7 mouse cellular contexts compared by ENCODE assay signal in the genomic region with DNA sequence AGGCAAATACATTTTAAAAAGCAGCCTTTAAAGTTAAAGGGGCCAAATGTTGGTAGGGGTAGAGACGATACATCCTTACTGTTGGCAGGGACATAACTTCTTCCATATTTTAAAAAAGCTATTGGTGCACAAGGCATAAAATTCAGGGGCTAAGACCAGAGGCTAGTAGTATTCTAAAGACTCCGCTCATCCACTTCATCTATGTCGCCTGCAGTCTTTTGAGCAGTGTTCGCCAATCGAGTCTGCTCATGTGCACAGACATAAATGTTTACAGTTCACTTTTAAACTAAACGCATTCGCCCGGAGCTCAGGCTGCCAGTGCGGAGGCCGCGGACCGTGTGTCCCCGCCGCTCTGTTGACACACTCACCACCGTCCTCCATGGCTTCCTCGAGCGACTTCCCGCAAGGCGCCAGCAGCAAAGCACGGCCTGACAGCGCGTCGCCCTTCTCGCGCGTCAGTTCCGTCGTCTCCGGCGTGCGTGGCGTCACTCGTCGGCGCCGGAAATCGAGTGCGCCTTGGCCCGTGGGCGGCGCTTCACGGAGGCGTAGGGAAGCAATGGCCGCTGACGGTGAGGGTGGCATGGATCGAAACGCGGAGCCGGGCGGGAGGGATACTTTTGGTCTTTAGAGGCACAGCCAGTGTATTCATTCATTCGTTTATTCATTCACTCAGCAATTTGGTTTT. TPM values are rescaled to one million over a fixed set of nuclear protein-coding genes. Genes with fewer than 3 reads are reported as not detected.
DNase-seq lines count a peak whose midpoint lies in the region; ATAC-seq lines count a peak whose summit lies in the region.

Gene Eif2b1 (minus strand): TSS at position 499 of the 685 bp plus-strand sequence.
Gene Gtf2h3 (plus strand): TSS at position 508 of the 685 bp plus-strand sequence.

- peak; percentile 88 for ATAC-seq in embryonic facial prominence, embryonic 12.5 days (ENCODE audit: insufficient number of reproducible peaks, insufficient read depth, low FRiP score, low TSS enrichment)
- peak; percentile 82 for ATAC-seq in limb, embryonic 11.5 days (ENCODE audit: insufficient number of reproducible peaks, low FRiP score, low TSS enrichment, low read depth)
- ATAC-seq in midbrain, embryonic 14.5 days (ENCODE audit: low FRiP score, low TSS enrichment), result peak; percentile 86; the same call in 1 of the 2 replicates

- peak; percentile 96 for DNase-seq in adrenal gland, postnatal 25 days
- peak; percentile 99 for DNase-seq in heart, adult 11 months
- DNase-seq in kidney, adult 18-20 months, result peak; percentile 94
- DNase-seq in limb, embryonic 11.5 days (ENCODE audit: low spot score), result peak; percentile 97
- peak; percentile 99 for DNase-seq in midbrain, embryonic 14.5 days
- DNase-seq in spleen, adult 18-20 months, result peak; percentile 84 to 92

- peaks cover 17% of the 10 kb centered on the region for H3K4me1 ChIP-seq in embryonic facial prominence, embryonic 12.5 days
- H3K4me1 ChIP-seq in limb, embryonic 11.5 days (ENCODE audit: control insufficient read depth, insufficient read depth, low read length), result peaks cover 8% of the 10 kb centered on the region
- H3K4me1 ChIP-seq in midbrain, embryonic 14.5 days (ENCODE audit: control insufficient read depth, insufficient read depth, low read length), result peaks cover 19% of the 10 kb centered on the region

- H3K27ac ChIP-seq in embryonic facial prominence, embryonic 12.5 days, result 0 out of 2 replicates have a peak within 1 kb of the TSS, but pooled peaks have one; percentile 2
- no peak within 1 kb of the TSS for H3K27ac ChIP-seq in limb, embryonic 11.5 days (replicated peaks; ENCODE audit: low read depth, low read length)
- peak within 1 kb of the TSS; percentile 52; the same call in 1 of the 2 replicates for H3K27ac ChIP-seq in midbrain, embryonic 14.5 days (replicated peaks; ENCODE audit: low read depth, low read length)

- peak within 1 kb of the TSS; percentile 73 for H3K9ac ChIP-seq in embryonic facial prominence, embryonic 12.5 days
- H3K9ac ChIP-seq in limb, embryonic 11.5 days (ENCODE audit: low read length), result peak within 1 kb of the TSS; percentile 71
- peak within 1 kb of the TSS; percentile 73 for H3K9ac ChIP-seq in midbrain, embryonic 14.5 days (replicated peaks; ENCODE audit: low read length)

- H3K4me3 ChIP-seq in embryonic facial prominence, embryonic 12.5 days, result peak within 1 kb of the TSS; percentile 75
- H3K4me3 ChIP-seq in limb, embryonic 11.5 days (ENCODE audit: low read depth, low read length), result peak within 1 kb of the TSS; percentile 67
- H3K4me3 ChIP-seq in midbrain, embryonic 14.5 days (replicated peaks; ENCODE audit: low read depth, low read length), result peak within 1 kb of the TSS; percentile 78

- peaks cover 40% of the 10 kb centered on the region for H3K36me3 ChIP-seq in embryonic facial prominence, embryonic 12.5 days
- H3K36me3 ChIP-seq in limb, embryonic 11.5 days (ENCODE audit: control insufficient read depth, insufficient read depth, low read length), result peaks cover 9% of the 10 kb centered on the region
- H3K36me3 ChIP-seq in midbrain, embryonic 14.5 days (ENCODE audit: control insufficient read depth, insufficient read depth, low read length), result peaks cover 51% of the 10 kb centered on the region

- H3K9me3 ChIP-seq in embryonic facial prominence, embryonic 12.5 days, result no peaks in the 10 kb centered on the region
- no peaks in the 10 kb centered on the region for H3K9me3 ChIP-seq in limb, embryonic 11.5 days (ENCODE audit: control insufficient read depth, low read length)
- H3K9me3 ChIP-seq in midbrain, embryonic 14.5 days (ENCODE audit: control insufficient read depth, low read length), result no peaks in the 10 kb centered on the region

- no peaks in the 10 kb centered on the region for H3K27me3 ChIP-seq in embryonic facial prominence, embryonic 12.5 days
- no peaks in the 10 kb centered on the region for H3K27me3 ChIP-seq in limb, embryonic 11.5 days (ENCODE audit: control insufficient read depth, insufficient read depth, low read length)
- no peaks in the 10 kb centered on the region for H3K27me3 ChIP-seq in midbrain, embryonic 14.5 days (ENCODE audit: control insufficient read depth, insufficient read depth, low read length)

- 1% methylated on average over 51 of the region's 51 CpGs for WGBS in embryonic facial prominence, embryonic 12.5 days
- under 1% methylated on average over 51 of the region's 51 CpGs for WGBS in limb, embryonic 11.5 days
- under 1% methylated on average over 51 of the region's 51 CpGs for WGBS in midbrain, embryonic 14.5 days

- peak within 1 kb of the TSS; percentile 85 for H3K4me2 ChIP-seq in embryonic facial prominence, embryonic 12.5 days (replicated peaks)
- peak within 1 kb of the TSS; percentile 73 for H3K4me2 ChIP-seq in limb, embryonic 11.5 days (ENCODE audit: low read depth, severe bottlenecking)
- H3K4me2 ChIP-seq in midbrain, embryonic 14.5 days (ENCODE audit: low read length), result peak within 1 kb of the TSS; percentile 77

RNA-seq across cellular contexts. Expression of gene Eif2b1, which starts in this region (rescaled TPM):
- 42.1 and 48.3 TPM in 2 replicates for total RNA-seq in adrenal gland, postnatal 25 days (2021)
- 71.6 and 72.6 TPM in 2 replicates for polyA plus RNA-seq in embryonic facial prominence, embryonic 12.5 days (2016; fragmentation: Nextera tagmentation; extraction: Ambion mirVana)
- 83.1 and 85.1 TPM in 2 replicates for polyA plus RNA-seq in limb, embryonic 11.5 days (2014; fragmentation: Nextera tagmentation; extraction: Ambion mirVana)
- 71.8 and 73.4 TPM in 2 replicates for polyA plus RNA-seq in midbrain, embryonic 14.5 days (2014; fragmentation: Nextera tagmentation; extraction: Ambion mirVana)

RNA-seq across cellular contexts. Expression of gene Gtf2h3, which starts in this region (rescaled TPM):
- 34.5 and 46.1 TPM in 2 replicates for total RNA-seq in adrenal gland, postnatal 25 days (2021)
- 75.8 and 76.3 TPM in 2 replicates for polyA plus RNA-seq in embryonic facial prominence, embryonic 12.5 days (2016; fragmentation: Nextera tagmentation; extraction: Ambion mirVana)
- 98.7 and 107 TPM in 2 replicates for polyA plus RNA-seq in limb, embryonic 11.5 days (2014; fragmentation: Nextera tagmentation; extraction: Ambion mirVana)
- 51.1 and 59.7 TPM in 2 replicates for polyA plus RNA-seq in midbrain, embryonic 14.5 days (2014; fragmentation: Nextera tagmentation; extraction: Ambion mirVana)
